ENCODE assay signal across 29 mouse cellular contexts in the genomic region with DNA sequence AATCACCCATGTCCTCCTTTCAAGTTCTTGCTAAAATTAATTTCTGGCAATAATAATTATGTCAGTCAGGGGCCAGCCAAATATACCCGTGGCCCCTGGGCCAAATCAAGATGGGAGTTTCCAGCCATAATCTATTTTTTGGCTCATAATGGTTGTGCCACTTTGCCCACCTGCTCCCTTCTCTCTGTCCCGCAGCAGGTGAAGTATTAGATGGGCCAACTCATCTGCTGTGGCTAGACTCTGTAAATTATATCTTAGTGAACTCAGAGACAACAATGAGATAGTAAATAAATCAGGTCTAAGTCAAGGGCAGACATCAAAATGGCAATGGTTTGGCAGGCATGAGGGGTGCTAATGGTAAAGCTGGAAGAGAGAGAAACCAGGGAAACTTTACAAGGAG. TPM values are rescaled to one million over a fixed set of nuclear protein-coding genes. Genes with fewer than 3 reads are reported as not detected.
"Had no signal": no experiment of that assay in that cellular context is flagged by ENCODE, and none has a peak within 500 bp of the region (broad histone marks: within the 10 kb centered on the region; RNA-seq: fewer than 3 reads in every experiment).

No protein-coding gene starts in this region.

- H3K4me1 ChIP-seq: hindbrain, embryonic 15.5 days; limb, embryonic 13.5 days; limb, embryonic 15.5 days had no signal

- H3K4me3 ChIP-seq: gastrocnemius, adult 2 months; heart, adult 2 months; heart, embryonic 13.5 days; heart, embryonic 15.5 days; hindbrain, embryonic 10.5 days; hindbrain, embryonic 13.5 days; hindbrain, embryonic 15.5 days; kidney, embryonic 15.5 days; limb, embryonic 13.5 days; limb, embryonic 15.5 days; liver, embryonic 12.5 days had no signal

- H3K27me3 ChIP-seq: heart, embryonic 13.5 days; heart, embryonic 15.5 days; hindbrain, embryonic 13.5 days; hindbrain, embryonic 15.5 days; kidney, embryonic 15.5 days; limb, embryonic 13.5 days; limb, embryonic 15.5 days; liver, embryonic 12.5 days had no signal

- H3K36me3 ChIP-seq: heart, embryonic 13.5 days; heart, embryonic 15.5 days; hindbrain, embryonic 10.5 days; hindbrain, embryonic 13.5 days; hindbrain, embryonic 15.5 days; kidney, embryonic 15.5 days; limb, embryonic 13.5 days; limb, embryonic 15.5 days; liver, embryonic 12.5 days had no signal

- H3K9me3 ChIP-seq: heart, embryonic 13.5 days; heart, embryonic 15.5 days; hindbrain, embryonic 10.5 days; hindbrain, embryonic 13.5 days; hindbrain, embryonic 15.5 days; kidney, embryonic 15.5 days; limb, embryonic 13.5 days; limb, embryonic 15.5 days; liver, embryonic 12.5 days had no signal

- H3K4me2 ChIP-seq: heart, embryonic 13.5 days; heart, embryonic 15.5 days; hindbrain, embryonic 13.5 days; hindbrain, embryonic 15.5 days; kidney, embryonic 15.5 days; limb, embryonic 13.5 days; limb, embryonic 15.5 days; liver, embryonic 12.5 days had no signal

- ATAC-seq: hindbrain, postnatal 0 days; intestine, embryonic 16.5 days; liver, embryonic 12.5 days had no signal

- H3K27ac ChIP-seq: gastrocnemius, adult 2 months; heart, adult 2 months; heart, embryonic 13.5 days; heart, embryonic 15.5 days; hindbrain, embryonic 10.5 days; hindbrain, embryonic 13.5 days; hindbrain, embryonic 15.5 days; hindbrain, postnatal 0 days; kidney, embryonic 15.5 days; kidney, postnatal 0 days; limb, embryonic 13.5 days; limb, embryonic 15.5 days; liver, embryonic 14.5 days had no signal

- H3K9ac ChIP-seq: heart, embryonic 13.5 days; heart, embryonic 15.5 days; hindbrain, embryonic 13.5 days; hindbrain, embryonic 15.5 days; kidney, embryonic 15.5 days; limb, embryonic 13.5 days; limb, embryonic 15.5 days; liver, embryonic 12.5 days; liver, embryonic 14.5 days had no signal

- DNase-seq: gastrocnemius, adult 2 months; gastrocnemius, postnatal 10 days; gastrocnemius, postnatal 25 days; heart, adult 2 months; heart, postnatal 14 days; heart, postnatal 4 days; kidney, adult 11 months; kidney, adult 2 months; kidney, adult 9 months; kidney, postnatal 14 days; kidney, postnatal 36 days; layer of hippocampus, adult 9-11 months; layer of hippocampus, postnatal 36 days; left cerebral cortex, postnatal 4 days had no signal

RNA-seq across cellular contexts. Expression of a gene that starts 16.5 kb away (rescaled TPM):
- total RNA-seq: granulocyte monocyte progenitor cell, adult 5-6 weeks; layer of hippocampus, adult 18-20 months; layer of hippocampus, postnatal 36 days had no signal
